In genomic region chr19:4762876-4763275, GRCm38 (mm10) we compare ENCODE assay signal across 7 mouse cellular contexts. TPM values are rescaled to one million over a fixed set of nuclear protein-coding genes. Genes with fewer than 3 reads are reported as not detected.
DNase-seq lines count a peak whose midpoint lies in the region; ATAC-seq and TF ChIP-seq lines count a peak whose summit lies in the region.

No protein-coding gene starts in this region.

- H3K9me3 ChIP-seq in kidney, embryonic 15.5 days (replicated peaks): no peaks in the 10 kb centered on the region
- no peaks in the 10 kb centered on the region for H3K9me3 ChIP-seq in CH12.LX (replicated peaks; ENCODE audit: low read length)

- peaks cover 17% of the 10 kb centered on the region for H3K4me1 ChIP-seq in kidney, embryonic 15.5 days
- H3K4me1 ChIP-seq in CH12.LX (ENCODE audit: control insufficient read depth in 1 of 2, insufficient read depth in 2 of 2): peaks cover 0 to 17% of the 10 kb centered on the region in 2 experiments; a peak in 2 of 4 replicates

- no peak overlapping the region for H3K27ac ChIP-seq in kidney, embryonic 15.5 days
- H3K27ac ChIP-seq in CH12.LX (ENCODE audit: insufficient read depth, low read depth): no peak overlapping the region

- peaks cover 82% of the 10 kb centered on the region for H3K36me3 ChIP-seq in kidney, embryonic 15.5 days
- peaks cover 51 to 83% of the 10 kb centered on the region in 2 experiments for H3K36me3 ChIP-seq in CH12.LX (replicated peaks in 1 of 2; ENCODE audit: control insufficient read depth in 1 of 2, insufficient read depth in 1 of 2, low read length in 1 of 2)

- TF ChIP-seq CTCF in CH12.LX (conservative IDR thresholded peaks at IDR 0.05 in 1 of 2, IDR thresholded peaks at IDR 0.05 in 1 of 2; ENCODE audit: low read depth in 2 of 2, low read length in 2 of 2): peak in 1 of 2 experiments; percentile 38; a peak in 2 of 4 replicates

- in situ Hi-C loops in CH12.LX (cut with MboI; ENCODE audit: low pct_ligation_motif_present, low pct_unique_long_range_greater_than_20kb, low sequenced_read_pairs): no loop called here

- dilution Hi-C loops in CH12.LX (cut with MboI; ENCODE audit: extremely low pct_ligation_motif_present, extremely low pct_unique_long_range_greater_than_20kb, low sequenced_read_pairs): no loop called here

- no peak for ATAC-seq in kidney, embryonic 15.5 days (replicated peaks; ENCODE audit: low FRiP score)

- H3K9ac ChIP-seq in kidney, embryonic 15.5 days: no peak overlapping the region
- no peak overlapping the region for H3K9ac ChIP-seq in CH12.LX (ENCODE audit: insufficient read depth, low read depth)

- TF ChIP-seq EP300 in CH12.LX (IDR thresholded peaks at IDR 0.05; ENCODE audit: low read length): no peak

- WGBS in kidney, embryonic 15.5 days: 65% methylated on average over 1 of the region's 1 CpGs

- TF ChIP-seq RAD21 in CH12.LX (IDR thresholded peaks at IDR 0.05; ENCODE audit: low read depth, low read length): peak; percentile 26

- peaks cover 47% of the 10 kb centered on the region for H3K79me2 ChIP-seq in CH12.LX (replicated peaks; ENCODE audit: control insufficient read depth, extremely low read depth, insufficient read depth, poor library complexity, severe bottlenecking)

- DNase-seq in kidney, adult 11 months: peak; percentile 38
- peak; percentile 35 for DNase-seq in A20 (ENCODE audit: low read depth, low spot score)
- DNase-seq in CH12.LX (ENCODE audit: extremely low read depth): peak; percentile 25
- DNase-seq in kidney, adult 9 months: peak; percentile 62
- no peak for DNase-seq in layer of hippocampus, adult 18-20 months (ENCODE audit: low spot score in 2 of 2)
- no peak for DNase-seq in yolk sac, embryonic 10.5 days (ENCODE audit: low spot score)

- H3K4me2 ChIP-seq in kidney, embryonic 15.5 days: no peak overlapping the region
- H3K4me2 ChIP-seq in CH12.LX (ENCODE audit: insufficient read depth, low read depth, poor library complexity, severe bottlenecking): no peak overlapping the region

- H3K27me3 ChIP-seq in kidney, embryonic 15.5 days: no peaks in the 10 kb centered on the region
- H3K27me3 ChIP-seq in CH12.LX (replicated peaks): no peaks in the 10 kb centered on the region

- no peak overlapping the region for H3K4me3 ChIP-seq in kidney, embryonic 15.5 days (replicated peaks)
- H3K4me3 ChIP-seq in CH12.LX (replicated peaks in 1 of 3; ENCODE audit: low read depth in 2 of 3, low read length in 2 of 3, poor library complexity in 1 of 3): no peak overlapping the region

- TF ChIP-seq POLR2A in CH12.LX (IDR thresholded peaks at IDR 0.05; ENCODE audit: low read depth, low read length): no peak

TF ChIP-seq in CH12.LX, 34 proteins besides CTCF, POLR2A, EP300 and RAD21:
- TF ChIP-seq JUND (conservative IDR thresholded peaks at IDR 0.05; ENCODE audit: low read depth, low read length) (no peak), SMC3 (IDR thresholded peaks at IDR 0.05; ENCODE audit: low read depth, low read length) (peak; percentile 7; the same call in 1 of the 2 replicates)

RNA-seq across cellular contexts. Expression of gene Rbm4b, which starts 6.6 kb away (rescaled TPM):
- polyA plus RNA-seq in kidney, embryonic 15.5 days (2015; fragmentation: Nextera tagmentation; extraction: Ambion mirVana): 75.2 and 75.5 TPM in 2 replicates
- total RNA-seq in CH12.LX (2012; rRNA removed): 7.0 and 8.4 TPM in 2 replicates
- total RNA-seq in CH12.LX (2014; rRNA removed): 11.1 and 11.4 TPM in 2 replicates
- 10.6 and 13.8 TPM in 2 replicates for polyA plus RNA-seq in CH12.LX (2012; ENCODE audit: insufficient read length, low read depth)
- 10 to 100 TPM; 20.1 to 21.0 TPM for total RNA-seq in layer of hippocampus, adult 18-20 months (2021)

RNA-seq across cellular contexts. Expression of gene Rbm4, which starts 30.8 kb away (rescaled TPM):
- 66.1 and 67.6 TPM in 2 replicates for polyA plus RNA-seq in kidney, embryonic 15.5 days (2015; fragmentation: Nextera tagmentation; extraction: Ambion mirVana)
- 73.2 and 77.0 TPM in 2 replicates for total RNA-seq in CH12.LX (2012; rRNA removed)
- 63.0 and 68.3 TPM in 2 replicates for total RNA-seq in CH12.LX (2014; rRNA removed)
- 47.3 and 55.7 TPM in 2 replicates for polyA plus RNA-seq in CH12.LX (2012; ENCODE audit: insufficient read length, low read depth)
- total RNA-seq in layer of hippocampus, adult 18-20 months (2021): 10 to 100 TPM; 97.8 to 99.1 TPM

RNA-seq across cellular contexts. Expression of gene Gm21992, which starts 48.5 kb away (rescaled TPM):
- polyA plus RNA-seq in kidney, embryonic 15.5 days (2015; fragmentation: Nextera tagmentation; extraction: Ambion mirVana): 38.2 and 40.3 TPM in 2 replicates
- total RNA-seq in CH12.LX (2012; rRNA removed): 15.2 and 17.0 TPM in 2 replicates
- 3.9 and 5.5 TPM in 2 replicates for total RNA-seq in CH12.LX (2014; rRNA removed)
- 37.5 and 44.3 TPM in 2 replicates for polyA plus RNA-seq in CH12.LX (2012; ENCODE audit: insufficient read length, low read depth)
- 10 to 100 TPM; 24.5 to 31.9 TPM for total RNA-seq in layer of hippocampus, adult 18-20 months (2021)

RNA-seq across cellular contexts. Expression of gene Rbm14, which starts 48.6 kb away (rescaled TPM):
- 97.3 and 103 TPM in 2 replicates for polyA plus RNA-seq in kidney, embryonic 15.5 days (2015; fragmentation: Nextera tagmentation; extraction: Ambion mirVana)
- total RNA-seq in CH12.LX (2012; rRNA removed) (39.0 and 47.1 TPM in 2 replicates), CH12.LX (2014; rRNA removed) (18.2 and 19.1 TPM in 2 replicates)
- polyA plus RNA-seq in CH12.LX (2012; ENCODE audit: insufficient read length, low read depth): 51.8 and 59.1 TPM in 2 replicates
- total RNA-seq in layer of hippocampus, adult 18-20 months (2021): 10 to 100 TPM; 47.7 to 53.1 TPM

RNA-seq across cellular contexts. Expression of gene Sptbn2, which starts 51.9 kb away (rescaled TPM):
- 2.7 and 2.9 TPM in 2 replicates for polyA plus RNA-seq in kidney, embryonic 15.5 days (2015; fragmentation: Nextera tagmentation; extraction: Ambion mirVana)
- total RNA-seq in CH12.LX (2012; rRNA removed): 2.3 and 2.7 TPM in 2 replicates
- total RNA-seq in CH12.LX (2014; rRNA removed): 0.08 and 0.15 TPM in 2 replicates
- polyA plus RNA-seq in CH12.LX (2012; ENCODE audit: insufficient read length, low read depth): 0.24 and 0.72 TPM in 2 replicates
- 100 to 1,000 TPM; 561 to 574 TPM for total RNA-seq in layer of hippocampus, adult 18-20 months (2021)

Comparison
In these comparisons a context has a peak if more than half of its experiments do, and no peak if none do; other contexts are left out.
1. DNase-seq: peak in kidney, adult 11 months (single experiment), A20 (single experiment), CH12.LX (single experiment) and kidney, adult 9 months (single experiment); none in layer of hippocampus, adult 18-20 months (0 of 2) and yolk sac, embryonic 10.5 days (single experiment).